Mouse (Mus musculus) MN1 (cell line): Measurements from ENCODE around the gene Cldn18.

Experiments used
- DNase-seq: peaks from one replicate; pipeline ENCODE4 v3.0.0-alpha.2; 2016; ENCODE audit warnings: low spot score

Gene Cldn18

GRCm38 (mm10) chr9:99685061-99685521 lies 32.0 kb downstream of the Cldn18 start:
- DNase-seq = no peak

- no peak for DNase-seq
These were observed 35.0 kb downstream of the Cldn18 start for GRCm38 (mm10) chr9:99681980-99682570.

DNA sequence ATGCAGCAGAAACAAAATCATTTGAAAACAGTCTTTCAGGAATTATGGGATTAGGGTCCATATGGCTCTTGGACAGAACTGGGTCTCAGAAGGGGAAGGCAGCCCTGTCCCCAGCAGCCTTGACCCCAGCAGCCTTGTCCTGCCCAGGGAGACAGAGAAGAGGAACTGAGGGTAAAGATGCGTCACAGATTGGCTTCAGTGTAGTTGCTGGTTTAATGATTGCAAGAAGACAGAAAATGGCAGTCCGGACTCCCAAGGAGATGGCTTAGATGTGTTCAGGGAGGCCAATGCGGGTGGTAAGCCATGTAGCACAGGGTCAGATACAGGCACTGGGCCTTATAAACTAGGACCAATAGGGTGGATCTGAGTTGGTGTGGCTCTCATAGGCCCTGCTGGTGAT lies 41.4 kb downstream of the Cldn18 start:
- no peak for DNase-seq

GRCm38 (mm10) chr9:99671603-99672002 lies 45.5 kb downstream of the Cldn18 start:
- no peak for DNase-seq

- DNase-seq = no peak
These were observed 49.5 kb downstream of the Cldn18 start for GRCm38 (mm10) chr9:99667596-99667995.

GRCm38 (mm10) chr9:99662887-99663286 lies 54.2 kb downstream of the Cldn18 start:
- no peak for DNase-seq

- DNase-seq = peak; percentile 65
These were observed 54.7 kb downstream of the Cldn18 start for GRCm38 (mm10) chr9:99662406-99662805.

DNA sequence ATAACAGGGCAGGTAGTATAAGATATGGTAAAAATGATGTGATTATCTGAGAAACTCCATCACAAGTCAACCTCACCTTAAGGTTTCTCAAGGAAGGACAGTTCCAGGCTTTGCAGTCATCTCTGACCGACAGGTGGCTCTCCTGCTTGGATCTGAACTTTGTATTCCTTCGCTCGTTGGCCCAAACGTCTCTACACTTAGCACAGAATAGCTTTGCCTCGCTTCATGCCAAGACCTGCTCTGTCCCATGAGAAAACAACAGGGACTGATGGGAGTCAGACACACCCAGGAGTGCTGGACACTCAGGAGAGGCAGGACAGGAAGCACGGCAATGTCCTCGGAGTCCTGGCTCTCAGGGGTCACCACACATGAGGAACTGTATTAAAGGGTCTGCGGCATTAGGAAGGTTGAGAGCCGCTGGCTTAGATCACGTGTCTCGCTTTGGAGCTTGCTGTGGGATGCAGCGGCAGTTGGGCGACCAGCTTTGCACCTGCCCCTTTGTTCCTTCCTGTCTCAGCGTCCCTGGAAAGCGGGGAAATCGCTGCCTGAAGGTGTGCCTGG lies 55.4 kb downstream of the Cldn18 start:
- no peak for DNase-seq

GRCm38 (mm10) chr9:99660756-99661155 lies 56.3 kb downstream of the Cldn18 start:
- no peak for DNase-seq

DNA sequence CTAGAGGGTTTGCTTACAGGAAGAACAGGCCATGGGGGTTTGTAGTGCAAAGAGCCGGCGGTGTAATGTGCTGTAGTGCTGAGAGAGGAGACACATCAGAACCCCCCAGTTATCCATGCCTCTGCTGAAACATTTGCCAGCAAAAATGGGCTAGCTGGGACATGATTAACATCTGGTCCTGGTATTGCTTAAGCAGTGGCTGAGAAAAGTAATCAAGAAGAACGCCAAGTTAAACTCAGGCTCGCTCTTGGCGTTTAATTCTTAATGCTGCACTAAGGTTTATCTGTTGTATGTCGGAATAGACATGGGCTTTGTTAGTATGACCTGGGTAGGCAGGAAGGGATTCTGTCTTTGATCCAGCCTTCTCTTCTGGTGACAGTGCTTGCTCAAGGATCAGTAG lies 71.0 kb downstream of the Cldn18 start:
- no peak for DNase-seq

DNA sequence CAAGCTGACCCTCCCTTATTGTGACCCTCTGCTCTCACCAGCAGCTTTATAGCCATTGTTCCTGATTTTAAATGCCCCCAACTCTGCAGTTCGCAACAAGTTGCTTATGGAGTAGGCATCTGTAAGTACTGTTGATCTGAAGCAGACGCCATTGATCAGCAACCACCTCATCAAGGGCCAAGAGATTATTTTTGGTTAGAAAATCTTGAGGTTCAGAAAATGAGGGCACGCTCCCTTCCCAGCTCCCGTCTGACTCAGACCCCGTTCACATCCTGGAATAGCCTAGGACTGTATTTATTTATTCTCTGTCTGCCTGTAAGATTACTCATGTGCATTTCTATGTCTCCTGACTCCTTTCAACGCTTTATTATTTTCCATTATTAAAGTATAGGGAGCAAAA lies 71.7 kb downstream of the Cldn18 start:
- no peak for DNase-seq

DNA sequence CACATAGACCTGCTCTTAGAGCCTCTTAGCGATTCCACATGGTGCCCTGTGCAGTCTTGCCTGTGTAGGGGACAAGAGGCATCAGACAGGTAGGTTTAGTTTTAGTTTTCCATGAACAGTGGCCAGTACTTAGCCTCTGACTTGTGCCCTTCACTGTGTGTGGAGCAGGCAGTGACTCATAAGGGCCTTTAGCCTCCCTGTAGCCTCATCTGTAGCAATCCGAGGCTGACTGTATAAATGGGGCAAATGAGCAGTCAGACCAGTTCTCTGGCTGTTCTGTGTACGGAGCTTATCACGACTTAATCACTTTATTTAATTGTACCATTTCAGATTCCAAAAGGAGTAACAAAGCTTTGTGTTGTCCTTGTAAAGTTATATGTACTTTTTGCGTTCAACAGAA lies 77.1 kb downstream of the Cldn18 start:
- DNase-seq = no peak
